Mouse (Mus musculus): ENCODE measurements at regions not wholly inside any gene's neighbourhood (a gene's known extent, or its start where the extent isn't known, plus 50 kb on each side); places are given as distances from the start of the nearest gene placed in this dataset.
A peak's percentile ranks its signal among the peaks of the same experiment; 100 is the strongest.

- no peaks in the 10 kb centered on the region for H3K36me3 ChIP-seq (ENCODE audit: insufficient read depth, low read length)
- TF ChIP-seq CTCF (conservative IDR thresholded peaks at IDR 0.05; ENCODE audit: low read length) (no peak), NANOG (IDR thresholded peaks at IDR 0.05; ENCODE audit: borderline replicate concordance, low read length) (no peak), POU5F1 (IDR thresholded peaks at IDR 0.05; ENCODE audit: borderline replicate concordance, low read length) (no peak)
- peaks cover 23% of the 10 kb centered on the region for H3K9me3 ChIP-seq (ENCODE audit: low read length)
- no peaks in the 10 kb centered on the region for H3K27me3 ChIP-seq (ENCODE audit: insufficient read depth, low read length)
- H3K4me3 ChIP-seq (replicated peaks; ENCODE audit: low read length), result no peak overlapping the region
- H3K4me1 ChIP-seq (replicated peaks; ENCODE audit: low read depth, low read length), result no peaks in the 10 kb centered on the region
These were observed 159.2 kb upstream of the Ncam2 start for GRCm38 (mm10) chr16:81041262-81041661.

- TF ChIP-seq POU5F1 (IDR thresholded peaks at IDR 0.05; ENCODE audit: borderline replicate concordance, low read length) (no peak), NANOG (IDR thresholded peaks at IDR 0.05; ENCODE audit: borderline replicate concordance, low read length) (no peak), CTCF (conservative IDR thresholded peaks at IDR 0.05; ENCODE audit: low read length) (no peak)
- Histone ChIP-seq H3K4me3 (replicated peaks; ENCODE audit: low read length) (no peak overlapping the region), H3K36me3 (ENCODE audit: insufficient read depth, low read length) (no peaks in the 10 kb centered on the region), H3K27me3 (ENCODE audit: insufficient read depth, low read length) (no peaks in the 10 kb centered on the region), H3K9me3 (ENCODE audit: low read length) (peaks cover 3% of the 10 kb centered on the region; the same call in 1 of the 2 replicates), H3K4me1 (replicated peaks; ENCODE audit: low read depth, low read length) (no peaks in the 10 kb centered on the region)
These were observed 154.8 kb upstream of the Ncam2 start for GRCm38 (mm10) chr16:81045686-81046085.

- H3K4me3 ChIP-seq (replicated peaks; ENCODE audit: low read length), result no peak overlapping the region
- TF ChIP-seq CTCF (conservative IDR thresholded peaks at IDR 0.05; ENCODE audit: low read length) (peak; percentile 19), NANOG (IDR thresholded peaks at IDR 0.05; ENCODE audit: borderline replicate concordance, low read length) (no peak)
- H3K4me1 ChIP-seq (replicated peaks; ENCODE audit: low read depth, low read length), result no peaks in the 10 kb centered on the region
- no peaks in the 10 kb centered on the region for H3K36me3 ChIP-seq (ENCODE audit: insufficient read depth, low read length)
- peaks cover 15% of the 10 kb centered on the region for H3K9me3 ChIP-seq (ENCODE audit: low read length)
- no peaks in the 10 kb centered on the region for H3K27me3 ChIP-seq (ENCODE audit: insufficient read depth, low read length)
These were observed 132.2 kb upstream of the Ncam2 start for GRCm38 (mm10) chr16:81068330-81068729.

All from E14TG2a.4 (cell line).